ENCODE assay signal across 9 mouse cellular contexts in the genomic region with DNA sequence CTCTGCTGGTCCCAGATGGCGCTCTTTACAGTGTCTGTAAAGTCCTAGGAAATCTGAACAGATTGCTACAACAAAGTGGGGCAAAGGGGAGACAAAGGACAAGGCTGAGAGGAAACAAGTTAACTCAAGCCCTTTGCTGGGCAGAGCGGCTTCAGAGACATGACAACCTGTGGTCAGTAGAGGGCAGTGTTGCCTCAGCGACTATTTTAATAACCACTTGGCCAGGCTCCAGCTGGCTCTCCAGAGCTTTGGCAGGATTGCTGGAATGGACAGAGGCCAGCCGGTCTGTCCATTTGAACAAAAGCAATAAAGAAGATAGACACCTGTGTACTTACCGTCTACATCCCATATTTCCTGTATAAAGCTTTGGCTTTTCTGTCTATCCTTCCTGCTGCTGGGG. TPM values are rescaled to one million over a fixed set of nuclear protein-coding genes. Genes with fewer than 3 reads are reported as not detected.
A peak's percentile ranks its signal among the peaks of the same experiment; 100 is the strongest.
DNase-seq lines count a peak whose midpoint lies in the region; ATAC-seq and TF ChIP-seq lines count a peak whose summit lies in the region.
"Had no signal": no experiment of that assay in that cellular context is flagged by ENCODE, and none has a peak within 500 bp of the region (broad histone marks: within the 10 kb centered on the region; RNA-seq: fewer than 3 reads in every experiment).

No protein-coding gene starts in this region.

- H3K4me2 ChIP-seq in forebrain, postnatal 0 days (ENCODE audit: low read depth) = no peak overlapping the region
- no peak overlapping the region for H3K4me2 ChIP-seq in hindbrain, embryonic 11.5 days (replicated peaks; ENCODE audit: low read depth, low read length)
- H3K4me2 ChIP-seq: heart, embryonic 13.5 days had no signal

- no peaks in the 10 kb centered on the region for H3K36me3 ChIP-seq in forebrain, postnatal 0 days (ENCODE audit: insufficient read depth)
- no peaks in the 10 kb centered on the region for H3K36me3 ChIP-seq in hindbrain, embryonic 11.5 days (ENCODE audit: control insufficient read depth, insufficient read depth, low read length)
- H3K36me3 ChIP-seq: heart, embryonic 13.5 days had no signal

- TF ChIP-seq CTCF in forebrain, postnatal 0 days (IDR thresholded peaks at IDR 0.05; ENCODE audit: low read depth) = peak; percentile 89

- H3K27me3 ChIP-seq in forebrain, postnatal 0 days (ENCODE audit: insufficient read depth, low read length) = no peaks in the 10 kb centered on the region
- no peaks in the 10 kb centered on the region for H3K27me3 ChIP-seq in hindbrain, embryonic 11.5 days (ENCODE audit: control insufficient read depth, insufficient read depth, low read length)
- H3K27me3 ChIP-seq: heart, embryonic 13.5 days had no signal

- peak; percentile 62 for DNase-seq in ES-CJ7 (ENCODE audit: low read depth, low spot score)
- DNase-seq in forebrain, postnatal 0 days = peak; percentile 92
- DNase-seq in hindbrain, embryonic 11.5 days (ENCODE audit: low spot score) = peak; percentile 92
- DNase-seq in layer of hippocampus, adult 9-10 months (ENCODE audit: low spot score) = peak; percentile 71
- DNase-seq in lung, postnatal 4 days = peak; percentile 86 to 89
- peak; percentile 86 to 89 for DNase-seq in right cerebral cortex, adult 2 months (ENCODE audit: low spot score in 2 of 2)
- DNase-seq in urinary bladder, postnatal 14 days (ENCODE audit: low spot score) = peak; percentile 84

- under 1% methylated on average over 5 of the region's 5 CpGs for WGBS in forebrain, postnatal 0 days
- 2% methylated on average over 5 of the region's 5 CpGs for WGBS in hindbrain, embryonic 11.5 days

- peak overlapping the region; percentile 47; the same call in 1 of the 2 replicates for H3K27ac ChIP-seq in forebrain, postnatal 0 days (ENCODE audit: low read depth, low read length)
- 0 out of 2 replicates have a peak overlapping the region, but pooled peaks have one; percentile 1 for H3K27ac ChIP-seq in hindbrain, embryonic 11.5 days (ENCODE audit: low read depth, low read length)
- H3K27ac ChIP-seq: heart, embryonic 13.5 days had no signal

- no peak overlapping the region for H3K4me3 ChIP-seq in forebrain, postnatal 0 days (ENCODE audit: low read depth, low read length)
- H3K4me3 ChIP-seq in hindbrain, embryonic 11.5 days (ENCODE audit: low read depth, low read length) = no peak overlapping the region
- H3K4me3 ChIP-seq: heart, embryonic 13.5 days had no signal

- H3K4me1 ChIP-seq in forebrain, postnatal 0 days (ENCODE audit: insufficient read depth) = peaks cover 14% of the 10 kb centered on the region
- H3K4me1 ChIP-seq in hindbrain, embryonic 11.5 days (replicated peaks; ENCODE audit: control insufficient read depth, insufficient read depth, low read length) = peaks cover 9% of the 10 kb centered on the region

- no peak overlapping the region for H3K9ac ChIP-seq in forebrain, postnatal 0 days
- no peak overlapping the region for H3K9ac ChIP-seq in hindbrain, embryonic 11.5 days (ENCODE audit: low read depth, low read length)
- H3K9ac ChIP-seq: heart, embryonic 13.5 days had no signal

- no peaks in the 10 kb centered on the region for H3K9me3 ChIP-seq in forebrain, postnatal 0 days (ENCODE audit: low read length)
- no peaks in the 10 kb centered on the region for H3K9me3 ChIP-seq in hindbrain, embryonic 11.5 days (ENCODE audit: control insufficient read depth, low read length)
- H3K9me3 ChIP-seq: heart, embryonic 13.5 days had no signal

- peak; percentile 56 for ATAC-seq in cerebellum, adult (ENCODE audit: insufficient number of reproducible peaks, low FRiP score, low TSS enrichment)
- ATAC-seq in forebrain, postnatal 0 days = peak; percentile 38
- ATAC-seq in hindbrain, embryonic 11.5 days (ENCODE audit: low FRiP score) = 0 out of 2 replicates have a peak, but pooled peaks have one; percentile 9

RNA-seq across cellular contexts. Expression of gene Camk1g, which starts 16.0 kb away (rescaled TPM):
- total RNA-seq in forebrain, postnatal 0 days (2014; rRNA removed) = 50.3 and 56.1 TPM in 2 replicates
- polyA plus RNA-seq in forebrain, postnatal 0 days (2015; fragmentation: Nextera tagmentation; extraction: Ambion mirVana) = 37.4 and 46.0 TPM in 2 replicates
- 12.2 and 13.7 TPM in 2 replicates for polyA plus RNA-seq in hindbrain, embryonic 11.5 days (2014; fragmentation: Nextera tagmentation; extraction: Ambion mirVana)
